Mouse (Mus musculus) heart, postnatal 4 days (tissue): ENCODE data around the gene Lnpk. TPM values are rescaled to one million over a fixed set of nuclear protein-coding genes. Genes with fewer than 3 reads are reported as not detected.

Experiments
- DNase-seq: peaks from one replicate; pipeline ENCODE4 v3.0.0; 2021
- total RNA-seq, 2 experiments: library from RNA; stranded (reverse); gene quantifications; 2 replicates each; pipeline ENCODE4 v1.2.3; 2021

The Lnpk gene
- total RNA-seq, 2 experiments from 2014 or later = 20.8 to 21.3 TPM

DNA sequence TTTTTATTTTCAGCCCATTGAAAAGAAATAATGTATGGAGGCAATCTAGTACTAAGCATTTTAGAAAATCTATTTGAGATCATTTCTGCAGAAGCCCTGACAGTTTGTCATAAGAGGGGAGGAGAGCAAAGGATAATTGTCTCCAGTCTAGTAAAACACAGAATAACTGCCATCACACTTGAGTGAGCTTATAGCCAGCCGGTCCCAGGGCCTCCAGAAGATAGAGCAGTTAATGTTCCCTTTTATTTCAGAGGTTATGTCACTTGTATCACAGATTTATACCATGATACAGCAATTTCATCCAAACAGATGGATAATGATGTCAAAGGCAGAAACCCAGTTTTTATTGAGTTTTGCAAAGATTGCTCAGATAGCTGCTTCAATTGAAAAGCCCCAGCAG lies 89.0 kb downstream of the Lnpk start:
- DNase-seq = no peak

DNA sequence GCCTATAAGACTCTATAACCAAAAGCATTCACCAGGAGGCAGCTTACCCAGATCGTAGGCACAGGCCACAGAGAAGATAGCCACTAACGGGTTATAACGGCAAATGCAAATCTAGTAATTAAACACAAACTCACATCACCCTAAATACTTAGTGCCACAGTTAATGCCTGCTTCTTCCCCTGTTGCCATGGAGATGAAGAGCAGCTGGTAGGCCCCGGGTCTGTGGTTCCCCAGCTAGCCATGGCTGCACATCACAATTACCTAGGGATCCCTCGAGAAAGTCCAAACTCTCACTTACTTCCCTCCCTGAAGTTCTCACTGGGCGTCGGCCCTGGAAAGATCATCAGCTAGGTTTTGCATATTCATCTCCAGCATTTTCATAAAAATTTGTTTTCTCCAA lies 90.8 kb downstream of the Lnpk start:
- no peak for DNase-seq

- DNase-seq = no peak
Observed at GRCm38 (mm10) chr2:74482651-74483050, 96.6 kb downstream of the Lnpk start.

GRCm38 (mm10) chr2:74482086-74482485 lies 97.1 kb downstream of the Lnpk start:
- no peak for DNase-seq

Other genes starting within 250 kb of the Lnpk start
- gene Evx2, start 80.1 kb upstream of the Lnpk start, total RNA-seq = not detected
- not detected for gene Hoxd13, start 88.9 kb upstream of the Lnpk start, total RNA-seq
- gene Hoxd12, start 95.6 kb upstream of the Lnpk start, total RNA-seq = not detected
- not detected for gene Hoxd11, start 100.1 kb upstream of the Lnpk start, total RNA-seq
- not detected for gene Hoxd10, start 112.5 kb upstream of the Lnpk start, total RNA-seq
- gene Hoxd9, start 118.3 kb upstream of the Lnpk start, total RNA-seq = under 1 TPM; 0.12 to 0.27 TPM
- 1 to 10 TPM; 1.2 to 1.9 TPM for gene Hoxd8, start 125.2 kb upstream of the Lnpk start, total RNA-seq
- under 1 TPM in 1 of 2 experiments, not detected in 1; 0.11 TPM for gene Hoxd3, start 132.5 kb upstream of the Lnpk start, total RNA-seq
- gene Hoxd4, start 132.5 kb upstream of the Lnpk start, total RNA-seq = under 1 TPM; 0.45 TPM
- gene Gm28230, start 147.3 kb upstream of the Lnpk start, total RNA-seq = not detected
- gene Hoxd1, start 183.5 kb upstream of the Lnpk start, total RNA-seq = not detected
- 100 to 1,000 TPM; 133 to 148 TPM for gene Mtx2, start 246.4 kb upstream of the Lnpk start, total RNA-seq